Mouse (Mus musculus) cortical plate, adult 2 months (tissue): ENCODE data around the gene Lpar5.

Experiments
- CTCF ChIP-seq: fragments of 200-500 bp; IDR thresholded peaks from 2 replicates; pipeline ENCODE4 v1.5.1; 2011; ENCODE audit warnings: mild to moderate bottlenecking, control low read depth, low read length; ENCODE audit not compliant: insufficient read depth; ENCODE audit errors: extremely low read depth
- POLR2A ChIP-seq: fragments of 200-500 bp; IDR thresholded peaks from 2 replicates; pipeline ENCODE4 v1.6.1; 2011; ENCODE audit warnings: mild to moderate bottlenecking, low read length, control low read depth; ENCODE audit not compliant: insufficient read depth; ENCODE audit errors: extremely low read depth

DNA sequence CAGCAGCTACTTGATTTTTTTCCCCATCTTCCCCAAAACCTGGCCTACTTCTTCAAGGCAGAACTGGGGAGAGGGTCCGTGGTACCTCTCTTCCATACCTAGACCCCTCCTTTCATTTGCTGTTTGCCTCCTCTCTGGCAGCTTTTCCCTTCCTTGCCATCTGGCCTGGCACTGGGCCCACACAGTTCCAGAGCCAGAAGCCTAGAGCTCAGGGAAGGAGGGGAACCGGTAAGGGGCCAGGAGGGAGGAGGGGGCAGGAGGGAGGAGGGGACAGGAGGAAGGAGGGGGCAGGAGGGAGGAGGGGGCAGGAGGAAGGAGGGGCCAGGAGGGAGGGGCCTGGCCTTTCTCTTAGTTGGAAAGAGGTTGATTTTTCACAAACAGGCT lies 4.2 kb downstream of the Lpar5 start:
- TF ChIP-seq POLR2A, result no peak
- no peak for TF ChIP-seq CTCF
